Mouse (Mus musculus): Measurements from ENCODE around the gene Vapa.
"Not testable (repeated sequence)": the region's sequence is repeated elsewhere in the genome, so short reads cannot be mapped to it uniquely, and the experiment has no call there.

Gene Vapa

GRCm38 (mm10) chr17:65561361-65562015 is 51.9 kb downstream of the Vapa start:
- no peak for DNase-seq

GRCm38 (mm10) chr17:65559273-65559672 is 54.1 kb downstream of the Vapa start:
- peak; percentile 45 for DNase-seq

DNA sequence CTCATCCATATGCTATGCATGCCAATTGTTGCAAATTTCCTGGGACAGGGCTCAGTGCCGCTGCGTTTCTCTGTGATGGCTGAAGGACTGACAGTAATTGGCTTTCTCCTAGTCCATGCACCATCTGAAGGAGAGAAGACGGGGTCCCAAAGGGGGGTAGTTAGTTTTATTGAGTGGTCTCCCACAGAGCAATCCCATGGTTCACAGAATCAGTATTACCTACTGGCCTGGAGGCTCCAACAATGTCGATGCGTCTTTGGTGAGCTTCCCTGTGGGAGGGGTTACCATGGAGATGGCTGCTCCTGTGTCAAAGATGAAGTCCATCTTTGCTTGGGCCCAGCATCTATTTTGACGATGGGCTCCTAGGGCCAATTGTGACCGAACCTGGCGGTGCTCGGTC is 54.6 kb downstream of the Vapa start:
- DNase-seq, result peak; percentile 20

DNA sequence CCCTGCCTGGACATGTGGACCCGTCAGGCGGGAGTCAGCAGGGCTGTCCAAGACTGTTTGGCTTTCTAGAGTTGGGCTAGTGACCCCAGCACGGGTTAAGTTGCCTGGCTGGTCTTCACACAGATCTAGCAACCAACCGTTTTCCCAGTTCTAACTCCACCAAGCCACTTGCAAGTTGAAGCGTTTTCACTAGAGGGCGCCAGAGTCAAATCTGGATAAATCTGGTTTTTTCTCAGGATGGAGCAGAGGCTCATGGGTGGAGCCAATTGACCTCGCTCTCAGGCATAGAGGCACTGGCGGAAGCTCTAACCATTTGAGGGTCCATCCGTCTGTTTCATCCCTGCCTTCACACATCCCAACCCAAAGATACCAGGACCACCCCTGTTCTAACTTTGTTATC is 55.1 kb downstream of the Vapa start:
- DNase-seq, result peak; percentile 86

DNA sequence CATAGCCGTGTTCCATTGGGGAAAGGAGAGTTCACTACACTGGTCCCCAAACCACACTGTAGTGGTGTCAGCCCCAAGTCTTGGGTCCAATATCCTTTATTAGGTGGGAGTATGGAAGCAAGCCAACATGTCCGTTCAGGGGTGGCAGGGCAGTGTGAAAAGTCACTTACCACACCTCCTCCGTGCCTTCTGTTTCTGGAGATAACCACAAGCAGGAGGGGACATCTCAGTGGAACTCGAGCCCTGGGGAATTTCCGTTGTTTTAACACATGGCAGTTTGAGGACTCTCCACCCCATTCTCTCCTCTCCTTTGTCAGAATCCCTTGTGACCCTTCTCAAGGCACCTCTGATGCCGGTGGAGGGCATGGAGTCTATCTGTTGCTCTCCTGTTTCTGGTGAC is 56.1 kb downstream of the Vapa start:
- no peak for DNase-seq

DNA sequence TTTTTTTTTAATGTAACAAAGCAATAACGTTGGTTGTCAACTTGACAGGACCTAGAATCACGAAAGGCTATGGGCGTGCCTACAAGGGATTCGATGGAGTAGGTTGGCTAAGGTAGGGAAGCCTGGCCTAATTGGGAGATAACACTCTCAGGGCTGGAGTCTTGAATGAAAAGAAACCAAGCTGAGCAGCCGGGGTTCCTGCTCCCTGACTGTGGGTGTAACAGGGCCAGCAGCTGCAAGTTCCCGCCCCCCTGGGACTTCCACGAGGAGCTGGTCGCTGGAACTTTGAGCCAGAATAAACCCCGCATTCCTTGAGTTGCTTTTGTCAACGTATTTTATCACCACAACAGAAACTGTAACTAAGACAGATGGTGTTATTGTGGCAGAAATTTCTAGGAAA is 56.6 kb downstream of the Vapa start:
- no peak for DNase-seq

DNA sequence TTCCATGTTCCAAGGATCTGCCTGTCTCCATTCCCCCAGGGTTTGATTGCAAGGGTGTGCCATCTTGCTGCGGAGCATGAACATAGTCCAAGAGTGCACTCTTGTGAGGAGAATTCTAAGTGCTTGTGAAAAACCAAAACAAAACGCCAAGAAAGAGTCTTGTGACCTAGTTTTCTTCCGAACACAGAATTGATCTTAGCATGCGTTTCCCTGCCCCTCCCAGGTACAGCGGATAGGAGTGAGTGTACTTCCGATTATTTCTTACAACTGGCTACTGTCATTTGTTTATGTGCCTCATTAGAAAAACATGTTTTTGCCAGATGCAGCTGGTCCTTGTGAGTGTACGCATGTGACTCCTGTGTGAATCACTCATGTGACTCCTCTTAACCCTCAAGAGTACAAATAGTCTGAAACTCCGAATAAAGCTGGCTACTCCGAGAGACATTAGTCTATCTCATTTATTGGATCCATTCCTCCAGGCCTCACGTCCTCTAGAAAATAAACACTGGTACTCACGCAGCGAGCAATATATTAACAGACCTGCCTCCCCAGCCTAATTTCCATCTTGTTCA is 60.8 kb downstream of the Vapa start:
- DNase-seq, result no peak

GRCm38 (mm10) chr17:65550357-65550756 is 63.0 kb downstream of the Vapa start:
- no peak for DNase-seq

GRCm38 (mm10) chr17:65548698-65549365 is 64.5 kb downstream of the Vapa start:
- no peak for DNase-seq

DNA sequence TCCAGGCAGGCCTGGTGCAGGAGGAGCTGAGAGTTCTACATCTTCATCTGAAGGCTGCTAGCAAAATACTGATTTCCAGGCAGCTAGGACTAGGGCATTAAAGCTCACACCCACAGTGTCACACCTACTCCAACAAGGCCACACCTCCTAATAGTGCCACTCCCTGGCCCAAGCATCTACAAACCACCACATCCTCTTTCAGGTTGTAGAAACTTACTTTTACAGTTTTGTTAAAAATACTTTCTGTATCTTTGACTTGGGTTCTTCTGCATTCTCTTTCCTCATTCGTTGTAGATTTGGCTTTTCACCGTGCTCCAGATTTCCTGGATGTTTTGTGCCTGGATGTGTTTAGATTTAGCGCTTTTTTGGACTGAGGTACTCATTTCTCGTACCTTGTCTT is 67.1 kb downstream of the Vapa start:
- not testable (repeated sequence) for DNase-seq

- DNase-seq, result peak; percentile 73
These were observed 72.7 kb downstream of the Vapa start, which contains the start of gene Tmem232 for GRCm38 (mm10) chr17:65540441-65541272. Tmem232 (minus strand) TSS chr17:65540782.

DNA sequence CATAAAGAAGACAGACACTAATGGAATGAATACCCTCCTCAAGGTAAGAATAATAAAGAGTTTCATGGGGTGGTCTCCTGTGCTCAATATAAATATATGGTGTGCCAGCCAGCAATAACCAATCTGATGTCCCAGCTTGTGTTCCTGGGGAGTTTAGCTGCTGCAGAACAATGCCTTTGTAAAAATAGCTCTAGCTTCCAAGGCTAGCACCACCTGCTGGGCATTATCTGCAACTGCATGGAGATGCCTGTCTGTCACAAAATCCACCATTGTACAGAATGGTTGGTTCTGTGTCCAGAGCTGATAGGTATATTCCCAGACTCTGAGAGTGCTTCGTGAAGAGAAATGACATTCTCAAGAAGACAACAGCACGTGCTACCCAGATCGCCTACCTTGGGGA is 77.2 kb downstream of the Vapa start:
- DNase-seq, result peak; percentile 73

- not testable (repeated sequence) for DNase-seq
These were observed 81.0 kb downstream of the Vapa start for GRCm38 (mm10) chr17:65532381-65532780.

All from retina, postnatal 1 day (tissue).